1 mouse cellular context compared by ENCODE assay signal in genomic region chr8:106893481-106894156, GRCm38 (mm10).
A peak's percentile ranks its signal among the peaks of the same experiment; 100 is the strongest.
TF ChIP-seq lines count a peak whose summit lies in the region.

Utp4 (plus strand) TSS chr8:106893636.

TF ChIP-seq in CH12.LX, 34 proteins besides CTCF, POLR2A, EP300 and RAD21 (continued from another document):
- TF ChIP-seq IRF4 (IDR thresholded peaks at IDR 0.05; ENCODE audit: low read depth, low read length) (peak; percentile 24; the same call in 1 of the 2 replicates), UBTF (IDR thresholded peaks at IDR 0.05; ENCODE audit: low read depth, low read length) (no peak), BHLHE40 (IDR thresholded peaks at IDR 0.05; ENCODE audit: low read depth, low read length) (peak; percentile 87), POLR2AphosphoS2 (IDR thresholded peaks at IDR 0.05; ENCODE audit: low read depth, low read length) (peak; percentile 87), PAX5 (IDR thresholded peaks at IDR 0.05; ENCODE audit: low read length) (no peak), JUN (IDR thresholded peaks at IDR 0.05; ENCODE audit: insufficient read depth, low read depth, low read length) (no peak), NELFE (IDR thresholded peaks at IDR 0.05; ENCODE audit: low read depth, low read length) (peak; percentile 83), MAX (IDR thresholded peaks at IDR 0.05; ENCODE audit: low read length) (peak; percentile 80; the same call in 1 of the 2 replicates), USF2 (conservative IDR thresholded peaks at IDR 0.05; ENCODE audit: low read depth, low read length) (no peak), ZMIZ1 (IDR thresholded peaks at IDR 0.05; ENCODE audit: low read depth, low read length) (peak; percentile 84), ZNF384 (IDR thresholded peaks at IDR 0.05; ENCODE audit: low read depth, low read length) (no peak), MAFK (IDR thresholded peaks at IDR 0.05; ENCODE audit: insufficient replicate concordance, low read length) (peak; percentile 62), TCF12 (IDR thresholded peaks at IDR 0.05; ENCODE audit: low read depth, low read length) (peak; percentile 85), SMC3 (IDR thresholded peaks at IDR 0.05; ENCODE audit: low read depth, low read length) (no peak), CHD2 (IDR thresholded peaks at IDR 0.05; ENCODE audit: low read length) (peak; percentile 67), ZKSCAN1 (IDR thresholded peaks at IDR 0.05; ENCODE audit: borderline replicate concordance, low read depth, low read length) (no peak), NRF1 (IDR thresholded peaks at IDR 0.05; ENCODE audit: low read depth, low read length) (peak; percentile 84), MAZ (IDR thresholded peaks at IDR 0.05; ENCODE audit: low read depth, low read length) (no peak)
